Mouse (Mus musculus) neural tube, embryonic 12.5 days (tissue): ENCODE data around the gene Arrb1. TPM values are rescaled to one million over a fixed set of nuclear protein-coding genes. Genes with fewer than 3 reads are reported as not detected.
"Not testable (repeated sequence)": the region's sequence is repeated elsewhere in the genome, so short reads cannot be mapped to it uniquely, and the experiment has no call there.

Experiments used
- ATAC-seq: fragments of 200-750 bp; cut with Nextera tagmentation; 2 replicates; pipeline ENCODE4 v1.8.0; 2017; ENCODE audit warnings: low read depth, mild to moderate bottlenecking, moderate TSS enrichment, moderate library complexity; ENCODE audit not compliant: low FRiP score
- H3K27ac ChIP-seq: fragments of 300-500 bp; sonication (generic); 2 replicates; pipeline ENCODE4 v1.5.1; 2016
- H3K27me3 ChIP-seq: fragments of 300-500 bp; sonication (generic); replicated peaks from 2 replicates; pipeline ENCODE4 v1.6.1; 2016; ENCODE audit warnings: mild to moderate bottlenecking
- H3K36me3 ChIP-seq: fragments of 300-500 bp; sonication (generic); 2 replicates; pipeline ENCODE4 v1.6.1; 2016; ENCODE audit warnings: mild to moderate bottlenecking
- H3K4me1 ChIP-seq: fragments of 300-500 bp; sonication (generic); 2 replicates; pipeline ENCODE4 v1.6.1; 2016
- H3K4me2 ChIP-seq: fragments of 300-500 bp; sonication (generic); replicated peaks from 2 replicates; pipeline ENCODE4 v1.6.1; 2016; ENCODE audit warnings: mild to moderate bottlenecking
- H3K4me3 ChIP-seq: fragments of 300-500 bp; sonication (generic); 2 replicates; pipeline ENCODE4 v1.5.1; 2016
- H3K9ac ChIP-seq: fragments of 300-500 bp; sonication (generic); 2 replicates; pipeline ENCODE4 v1.6.1; 2016; ENCODE audit warnings: mild to moderate bottlenecking
- H3K9me3 ChIP-seq: fragments of 300-500 bp; sonication (generic); 2 replicates; pipeline ENCODE4 v1.6.1; 2016; ENCODE audit warnings: mild to moderate bottlenecking
- WGBS: fragments of 180-500 bp; shearing (Covaris S2); methylation state at CpG from one replicate; pipeline ENCODE4 v1.1.7; 2016; 5-methylcytosine and 5-hydroxymethylcytosine counted together
- polyA plus RNA-seq: library from polyadenylated mRNA; unstranded; fragments of >200 nt; fragmentation: Nextera tagmentation; extraction: Ambion mirVana; gene quantifications from 2 replicates; pipeline ENCODE4 v1.2.1, GENCODE M21; 2016

Arrb1 gene
- polyA plus RNA-seq = 16.3 and 18.4 TPM in 2 replicates

DNA sequence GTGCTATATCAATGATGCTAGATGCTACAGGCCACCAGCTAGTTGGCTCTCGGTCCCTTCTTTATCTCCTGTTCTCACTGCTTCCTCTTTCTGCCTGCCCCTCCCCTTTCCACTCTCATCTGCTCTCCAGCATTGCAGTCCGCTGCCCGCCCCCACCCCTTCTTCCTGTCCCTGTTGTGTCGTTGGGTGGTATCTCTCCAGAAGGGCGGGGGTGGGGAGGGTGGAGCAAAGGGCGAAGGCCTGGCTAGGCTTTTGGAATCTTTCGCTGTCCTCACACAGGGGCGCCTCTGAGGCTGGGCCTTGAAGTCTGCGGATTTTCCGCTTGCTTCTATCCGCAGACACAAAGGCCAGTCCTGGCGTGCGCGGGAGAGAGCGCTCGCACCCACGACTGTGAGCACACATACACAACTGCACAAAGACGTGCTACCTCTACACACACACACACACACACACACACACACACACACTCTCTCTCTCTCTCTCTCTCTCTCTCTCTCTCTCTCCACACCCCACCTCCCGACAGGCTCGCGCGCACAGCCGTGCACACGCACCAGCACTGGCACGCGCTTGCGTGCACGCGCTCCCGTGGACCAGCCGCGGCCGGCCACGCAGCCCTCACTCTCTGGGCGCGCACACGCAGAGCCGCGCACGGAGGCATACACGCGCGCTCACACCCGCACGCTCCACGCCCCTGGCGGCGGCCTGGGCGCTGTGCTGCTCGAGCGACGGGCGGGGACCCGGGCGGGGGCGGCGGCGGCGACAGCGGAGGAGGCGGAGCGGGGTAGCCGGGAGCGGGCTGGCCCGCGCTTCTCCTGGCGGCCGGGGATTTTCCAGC lies at the start of gene Arrb1:
Arrb1 (plus strand) TSS at position 566 of the 835 bp plus-strand sequence.
- Histone ChIP-seq H3K9me3 (no peaks in the 10 kb centered on the region), H3K27ac (peak within 1 kb of the TSS; percentile 83), H3K4me1 (peaks cover 52% of the 10 kb centered on the region), H3K27me3 (no peaks in the 10 kb centered on the region), H3K9ac (peak within 1 kb of the TSS; percentile 85), H3K36me3 (no peaks in the 10 kb centered on the region), H3K4me2 (peak within 1 kb of the TSS; percentile 87), H3K4me3 (peak within 1 kb of the TSS; percentile 73)
- ATAC-seq = peak; percentile 75
- WGBS = under 1% methylated on average over 68 of the region's 68 CpGs

DNA sequence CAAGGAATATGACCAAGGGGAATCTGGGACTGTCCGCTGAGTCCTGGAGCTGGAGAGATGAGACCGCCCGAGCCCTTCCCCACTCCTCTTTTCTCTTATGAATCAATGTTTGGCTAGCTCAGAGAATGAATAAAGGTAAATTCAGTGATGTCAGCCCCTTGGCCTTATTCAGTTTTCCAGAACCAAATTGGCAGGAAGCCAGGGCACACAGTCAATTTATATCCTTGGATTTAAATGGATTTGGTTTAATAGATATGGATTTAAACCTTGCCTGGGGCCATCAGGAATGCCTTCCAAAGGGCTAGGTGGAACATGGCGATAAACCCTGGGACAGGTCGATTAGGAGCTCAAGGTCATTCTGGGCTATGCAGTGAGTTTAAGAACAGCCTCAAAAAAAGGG lies 45.6 kb upstream of the Arrb1 start:
- peaks cover 3% of the 10 kb centered on the region; the same call in 1 of the 2 replicates for H3K9me3 ChIP-seq
- WGBS = 88% methylated on average over 5 of the region's 5 CpGs
- no peak overlapping the region for H3K27ac ChIP-seq
- peaks cover 7% of the 10 kb centered on the region; the same call in 1 of the 2 replicates for H3K27me3 ChIP-seq
- no peaks in the 10 kb centered on the region for H3K4me1 ChIP-seq
- no peak overlapping the region for H3K4me2 ChIP-seq
- H3K36me3 ChIP-seq = no peaks in the 10 kb centered on the region
- ATAC-seq = no peak
- no peak overlapping the region for H3K9ac ChIP-seq
- no peak overlapping the region for H3K4me3 ChIP-seq

DNA sequence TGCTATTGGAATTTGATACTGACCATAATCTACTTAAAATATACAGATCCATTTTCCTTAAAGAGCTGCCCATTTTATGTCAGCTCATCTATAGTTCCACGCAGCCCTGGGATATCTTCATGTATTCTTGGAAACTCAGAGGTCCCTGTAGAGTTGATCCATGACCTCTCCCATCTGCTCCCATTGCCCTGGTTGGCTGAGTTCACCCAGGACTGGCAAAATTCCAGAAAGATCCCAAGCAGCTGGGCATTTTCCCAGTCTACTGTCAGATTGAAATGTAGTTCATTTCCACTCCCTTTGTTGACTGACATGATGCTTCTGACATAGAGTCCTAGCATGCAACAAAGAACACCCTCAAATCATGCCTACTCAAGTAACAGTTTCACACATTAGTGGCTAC lies 36.1 kb upstream of the Arrb1 start:
- no peaks in the 10 kb centered on the region for H3K4me1 ChIP-seq
- no peak for ATAC-seq
- no peak overlapping the region for H3K27ac ChIP-seq
- no peak overlapping the region for H3K4me2 ChIP-seq
- no peaks in the 10 kb centered on the region for H3K9me3 ChIP-seq
- 46% methylated on average over 1 of the region's 1 CpGs for WGBS
- no peak overlapping the region for H3K4me3 ChIP-seq
- H3K27me3 ChIP-seq = no peaks in the 10 kb centered on the region
- H3K36me3 ChIP-seq = no peaks in the 10 kb centered on the region
- no peak overlapping the region for H3K9ac ChIP-seq

DNA sequence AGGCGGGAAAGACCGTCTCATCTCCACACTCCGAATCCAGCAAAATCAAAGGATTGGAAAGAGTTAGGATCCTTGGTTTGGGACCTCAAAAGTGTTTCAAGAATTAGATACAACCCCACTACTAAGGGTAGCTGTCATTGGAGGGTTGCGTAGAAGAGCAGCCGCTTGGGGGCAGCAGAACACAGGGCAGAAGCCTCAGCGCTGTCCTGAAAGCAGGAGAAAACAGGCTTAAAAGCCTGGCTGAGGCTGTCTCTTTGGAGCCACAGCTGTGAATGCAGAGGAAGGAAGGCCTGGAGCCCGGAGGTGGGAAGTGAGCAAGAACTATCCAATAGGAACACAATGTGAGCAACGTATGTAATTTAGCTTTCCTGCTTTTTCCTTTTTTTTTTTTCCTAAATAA lies 35.1 kb upstream of the Arrb1 start:
- no peak for ATAC-seq
- Histone ChIP-seq H3K9ac (no peak overlapping the region), H3K27ac (no peak overlapping the region), H3K36me3 (no peaks in the 10 kb centered on the region), H3K27me3 (no peaks in the 10 kb centered on the region), H3K9me3 (no peaks in the 10 kb centered on the region), H3K4me1 (no peaks in the 10 kb centered on the region), H3K4me2 (no peak overlapping the region), H3K4me3 (no peak overlapping the region)
- WGBS = 3% methylated on average over 8 of the region's 8 CpGs

DNA sequence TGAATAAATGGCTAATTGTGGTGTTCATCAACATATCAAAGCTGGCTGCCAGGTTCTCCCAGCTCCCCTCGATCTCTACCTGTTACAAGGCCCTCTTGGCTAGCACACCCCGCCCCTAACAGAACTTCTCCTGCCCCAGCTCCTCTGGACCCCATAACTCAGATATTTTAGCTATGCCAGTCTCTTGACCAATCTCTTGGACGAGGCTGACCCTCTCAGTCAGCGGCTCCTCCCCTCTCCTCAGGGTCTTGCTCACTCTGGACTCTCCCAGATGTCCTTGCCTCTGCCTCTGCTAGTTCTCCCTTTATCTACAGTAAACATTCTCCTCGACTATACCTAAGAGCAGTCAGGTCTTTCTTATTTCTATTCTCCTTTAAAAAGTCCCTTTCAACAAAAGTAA lies 34.6 kb upstream of the Arrb1 start:
- Histone ChIP-seq H3K27me3 (no peaks in the 10 kb centered on the region), H3K9me3 (no peaks in the 10 kb centered on the region), H3K4me3 (no peak overlapping the region), H3K9ac (no peak overlapping the region), H3K4me1 (no peaks in the 10 kb centered on the region), H3K27ac (no peak overlapping the region), H3K36me3 (no peaks in the 10 kb centered on the region), H3K4me2 (no peak overlapping the region)
- no peak for ATAC-seq
- WGBS = 29% methylated on average over 5 of the region's 5 CpGs

DNA sequence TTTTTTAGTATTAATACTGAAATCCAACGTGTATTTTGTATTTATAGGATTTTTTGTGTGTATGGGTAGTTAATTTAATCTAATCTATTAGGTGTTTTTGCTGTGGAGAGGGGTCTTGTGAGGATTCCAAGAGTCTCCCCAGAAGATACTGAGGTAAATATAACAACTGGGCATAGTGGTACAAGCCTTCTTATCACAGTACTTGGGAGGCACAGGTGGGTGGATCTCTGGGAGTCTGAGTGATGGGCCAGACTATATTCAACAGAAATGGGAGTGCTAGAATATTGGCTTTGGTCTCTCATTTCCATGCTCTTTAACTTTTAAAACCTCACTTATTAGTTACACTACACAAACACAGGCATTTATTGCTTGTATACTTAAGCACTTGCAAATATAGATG lies 34.1 kb upstream of the Arrb1 start:
- no peaks in the 10 kb centered on the region for H3K9me3 ChIP-seq
- H3K4me3 ChIP-seq = no peak overlapping the region
- H3K27ac ChIP-seq = no peak overlapping the region
- H3K9ac ChIP-seq = no peak overlapping the region
- H3K4me2 ChIP-seq = no peak overlapping the region
- no peak for ATAC-seq
- H3K27me3 ChIP-seq = no peaks in the 10 kb centered on the region
- H3K36me3 ChIP-seq = no peaks in the 10 kb centered on the region
- WGBS = 52% methylated on average over 1 of the region's 1 CpGs
- no peaks in the 10 kb centered on the region for H3K4me1 ChIP-seq

DNA sequence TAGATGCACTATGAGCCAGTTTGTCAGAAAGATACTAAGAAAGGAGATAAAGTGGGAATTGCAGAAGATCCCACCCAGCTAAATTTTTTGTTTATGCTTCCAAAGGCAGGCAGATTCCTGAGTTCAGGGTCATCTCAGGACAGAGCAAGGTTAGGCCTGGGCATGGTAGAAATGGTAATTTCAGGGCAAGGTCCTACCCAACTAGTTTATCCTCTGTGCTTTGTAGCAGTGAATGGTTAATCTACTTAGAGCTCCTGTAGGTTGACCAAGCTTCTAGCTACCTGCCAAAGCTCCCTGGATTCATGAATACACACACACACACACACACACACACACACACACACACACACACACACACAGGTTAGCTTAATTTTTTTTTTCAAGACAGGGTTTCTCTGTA lies 30.7 kb upstream of the Arrb1 start:
- ATAC-seq = no peak

DNA sequence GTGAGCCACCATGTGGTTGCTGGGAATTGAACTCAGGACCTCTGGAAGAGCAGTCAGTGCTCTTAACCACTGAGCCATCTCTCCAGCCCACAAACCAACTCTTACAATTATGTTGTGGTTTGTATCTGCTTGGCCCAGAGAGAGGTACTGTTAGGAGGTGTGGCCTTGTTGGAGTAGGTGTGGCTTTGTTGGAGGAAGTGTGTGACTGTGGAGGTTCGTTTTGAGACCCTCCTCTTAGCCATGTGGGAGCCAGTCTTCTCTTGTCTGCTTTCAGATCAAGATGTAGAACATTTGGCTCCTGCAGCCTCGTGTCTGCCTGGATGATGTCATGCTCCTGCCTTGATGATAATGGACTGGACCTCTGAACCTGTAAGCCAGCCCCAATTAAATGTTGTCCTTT lies 27.1 kb upstream of the Arrb1 start:
- H3K9ac ChIP-seq, H3K27ac ChIP-seq, H3K4me1 ChIP-seq, H3K9me3 ChIP-seq, H3K4me3 ChIP-seq, H3K4me2 ChIP-seq, ATAC-seq, H3K27me3 ChIP-seq, H3K36me3 ChIP-seq: not testable (repeated sequence)
- whole genome bisulfite sequencing = 42% methylated on average over 2 of the region's 2 CpGs

More for the DNA sequence above, 30.7 kb upstream of the Arrb1 start:
- no peak overlapping the region for H3K4me3 ChIP-seq
- no peaks in the 10 kb centered on the region for H3K27me3 ChIP-seq
- H3K27ac ChIP-seq = no peak overlapping the region
- H3K9me3 ChIP-seq = 0 out of 2 replicates have a peak, but pooled peaks cover 4% of the 10 kb centered on the region
- no peaks in the 10 kb centered on the region for H3K36me3 ChIP-seq
- H3K9ac ChIP-seq = no peak overlapping the region
- no peaks in the 10 kb centered on the region for H3K4me1 ChIP-seq
- no peak overlapping the region for H3K4me2 ChIP-seq

DNA sequence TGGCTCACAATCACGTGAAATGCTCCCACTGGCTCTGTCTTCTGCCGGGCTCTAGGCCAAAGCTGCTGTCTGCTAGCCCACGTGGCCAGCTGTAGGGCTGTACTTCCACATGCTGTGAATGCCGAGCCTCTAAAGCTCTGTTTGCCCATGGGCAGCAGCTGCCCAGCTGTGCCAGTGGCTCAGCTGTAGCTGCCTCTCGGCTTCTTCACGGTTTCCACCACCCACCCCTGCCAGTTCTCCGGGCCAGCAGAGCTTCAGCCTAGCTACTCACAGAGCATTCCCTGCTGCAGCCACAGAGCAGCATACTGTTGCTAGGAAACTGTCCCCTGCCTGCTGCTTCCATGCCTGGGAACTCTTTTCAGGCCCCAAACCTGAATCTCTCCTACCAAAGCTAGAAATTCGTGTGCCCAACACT lies 25.2 kb upstream of the Arrb1 start:
- no peak overlapping the region for H3K27ac ChIP-seq
- no peaks in the 10 kb centered on the region for H3K36me3 ChIP-seq
- H3K27me3 ChIP-seq = no peaks in the 10 kb centered on the region
- 0 out of 2 replicates have a peak, but pooled peaks cover 8% of the 10 kb centered on the region for H3K4me1 ChIP-seq
- WGBS = 11% methylated on average over 8 of the region's 8 CpGs
- ATAC-seq = 0 out of 2 replicates have a peak, but pooled peaks have one; percentile 44
- 0 out of 2 replicates have a peak, but pooled peaks cover 4% of the 10 kb centered on the region for H3K9me3 ChIP-seq
- no peak overlapping the region; the same call in 1 of the 2 replicates for H3K4me2 ChIP-seq
- H3K9ac ChIP-seq = no peak overlapping the region
- H3K4me3 ChIP-seq = no peak overlapping the region

DNA sequence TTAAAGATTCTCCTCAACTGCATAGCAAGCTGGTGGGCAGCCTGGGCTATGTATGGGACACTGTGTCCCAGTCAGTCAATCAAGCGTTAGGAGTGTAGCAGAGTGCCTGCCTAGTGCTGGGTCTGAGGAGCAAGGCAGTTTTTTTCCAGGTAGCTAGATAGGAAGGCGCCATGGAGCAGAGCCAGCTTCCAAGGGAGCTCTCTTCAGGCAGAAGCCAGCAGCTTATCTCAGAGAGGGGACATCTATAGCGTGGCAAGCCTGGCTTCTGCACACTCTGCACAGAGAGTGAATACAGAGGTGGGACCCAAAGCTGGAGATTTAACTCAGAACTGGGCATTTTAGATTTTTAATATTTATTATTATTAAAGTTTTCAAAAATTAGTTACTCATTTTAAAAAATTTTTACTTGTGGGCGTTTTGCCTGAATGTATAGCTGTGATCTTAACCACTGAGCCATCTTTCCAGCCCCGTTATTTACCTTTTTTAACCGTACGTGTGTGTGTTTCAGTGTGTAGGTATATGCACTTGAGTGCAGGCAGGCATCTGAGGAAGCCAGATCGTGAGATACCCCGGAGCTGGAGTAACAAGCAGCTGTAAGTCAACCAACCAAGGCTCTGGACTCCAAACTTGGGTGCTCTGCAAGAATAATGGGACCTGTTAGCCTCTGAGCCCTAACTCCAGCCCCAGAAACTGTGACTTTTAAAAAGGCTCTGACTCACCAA lies 19.0 kb upstream of the Arrb1 start:
- no peaks in the 10 kb centered on the region for H3K9me3 ChIP-seq
- no peak overlapping the region for H3K4me3 ChIP-seq
- H3K4me1 ChIP-seq = no peaks in the 10 kb centered on the region
- H3K27me3 ChIP-seq = no peaks in the 10 kb centered on the region
- H3K4me2 ChIP-seq = no peak overlapping the region
- ATAC-seq = no peak
- WGBS = 85% methylated on average over 9 of the region's 9 CpGs
- H3K9ac ChIP-seq = no peak overlapping the region
- H3K36me3 ChIP-seq = no peaks in the 10 kb centered on the region
- no peak overlapping the region for H3K27ac ChIP-seq

DNA sequence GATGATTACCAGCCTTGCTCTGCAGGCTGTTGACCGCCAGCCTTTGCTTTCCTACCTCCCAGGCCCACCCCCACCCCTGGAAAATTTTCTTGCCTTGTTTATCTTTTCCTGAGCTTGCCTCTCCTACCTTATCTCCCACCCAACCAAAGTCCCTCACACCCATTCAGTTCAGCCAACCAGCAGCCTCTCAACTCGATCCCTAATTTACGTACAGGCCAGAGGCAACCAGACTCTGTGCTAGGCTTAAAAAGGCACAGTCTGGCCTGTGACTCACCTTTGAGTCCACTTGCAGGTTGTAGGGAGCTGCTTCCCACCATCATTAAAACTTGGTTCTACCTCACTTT lies 18.5 kb upstream of the Arrb1 start:
- H3K9me3 ChIP-seq = no peaks in the 10 kb centered on the region
- H3K4me1 ChIP-seq = no peaks in the 10 kb centered on the region
- ATAC-seq = no peak
- H3K4me3 ChIP-seq = no peak overlapping the region
- H3K4me2 ChIP-seq = no peak overlapping the region
- WGBS = 79% methylated on average over 3 of the region's 3 CpGs
- no peaks in the 10 kb centered on the region for H3K36me3 ChIP-seq
- no peaks in the 10 kb centered on the region for H3K27me3 ChIP-seq
- H3K27ac ChIP-seq = no peak overlapping the region
- H3K9ac ChIP-seq = no peak overlapping the region

DNA sequence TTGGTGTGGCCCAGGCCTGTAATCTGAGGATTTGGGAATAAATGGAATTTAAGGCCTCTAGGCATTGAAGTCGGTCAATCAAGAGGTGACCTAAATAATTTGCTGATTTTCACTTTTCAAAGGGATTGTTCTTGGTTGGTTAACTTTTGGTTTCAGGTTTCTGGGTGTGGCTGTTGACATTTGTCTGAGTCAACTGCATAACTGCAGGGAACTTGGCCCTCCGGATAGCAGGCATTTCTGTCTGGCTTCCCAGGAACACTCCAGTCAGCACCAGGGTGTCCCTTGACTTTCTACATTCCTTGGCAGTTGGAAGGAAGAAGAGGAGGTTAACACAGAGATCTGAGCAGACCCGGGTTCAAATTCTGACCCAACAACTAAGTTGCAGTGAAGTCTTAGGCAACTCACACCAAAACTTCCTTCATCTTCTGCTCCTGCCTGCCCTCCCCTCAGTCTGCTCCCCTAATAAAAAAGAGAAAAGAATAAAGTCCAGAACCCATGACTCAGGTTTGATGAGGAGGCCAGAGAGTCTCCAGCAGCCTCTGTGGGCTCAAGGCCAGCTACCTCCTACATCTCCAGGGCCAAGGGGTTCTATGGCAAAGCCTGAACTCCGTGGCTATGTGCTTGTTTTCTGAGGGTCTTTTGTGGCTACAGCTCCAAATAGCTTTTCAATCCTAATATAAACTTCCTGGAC lies 16.2 kb upstream of the Arrb1 start:
- Histone ChIP-seq H3K4me2 (no peak overlapping the region), H3K9me3 (no peaks in the 10 kb centered on the region), H3K36me3 (no peaks in the 10 kb centered on the region), H3K4me3 (no peak overlapping the region), H3K27ac (no peak overlapping the region), H3K4me1 (no peaks in the 10 kb centered on the region), H3K27me3 (no peaks in the 10 kb centered on the region), H3K9ac (no peak overlapping the region)
- 72% methylated on average over 4 of the region's 4 CpGs for WGBS
- no peak for ATAC-seq
